Mouse (Mus musculus) testis, adult 2 months (tissue): ENCODE results near the gene Gm15319.
"Not testable (repeated sequence)": the region's sequence is repeated elsewhere in the genome, so short reads cannot be mapped to it uniquely, and the experiment has no call there.

Source experiments
- CTCF ChIP-seq: fragments of 200-500 bp; IDR thresholded peaks from 2 replicates; pipeline ENCODE4 v1.5.1; 2012; ENCODE audit warnings: low read depth, mild to moderate bottlenecking, inconsistent platforms, low read length, moderate library complexity; ENCODE audit not compliant: control insufficient read depth, insufficient read depth, insufficient replicate concordance
- POLR2A ChIP-seq: fragments of 200-500 bp; IDR thresholded peaks from 2 replicates; pipeline ENCODE4 v1.6.1; 2012; ENCODE audit warnings: low read depth, mild to moderate bottlenecking, inconsistent platforms, low read length, moderate library complexity; ENCODE audit not compliant: control insufficient read depth

GRCm38 (mm10) chr8:20379650-20380436, 16.8 kb upstream of the Gm15319 start:
- TF ChIP-seq POLR2A, CTCF: not testable (repeated sequence)
